Mouse (Mus musculus) urinary bladder, adult 18-20 months (tissue): ENCODE data around the gene Pnpo.

Experiments
- DNase-seq, 2 experiments: peaks; one replicate each; pipeline ENCODE4 v3.0.0; 2022; ENCODE audit warnings: low spot score in 2 of 2, mixed read lengths in 2 of 2

Pnpo gene

DNA sequence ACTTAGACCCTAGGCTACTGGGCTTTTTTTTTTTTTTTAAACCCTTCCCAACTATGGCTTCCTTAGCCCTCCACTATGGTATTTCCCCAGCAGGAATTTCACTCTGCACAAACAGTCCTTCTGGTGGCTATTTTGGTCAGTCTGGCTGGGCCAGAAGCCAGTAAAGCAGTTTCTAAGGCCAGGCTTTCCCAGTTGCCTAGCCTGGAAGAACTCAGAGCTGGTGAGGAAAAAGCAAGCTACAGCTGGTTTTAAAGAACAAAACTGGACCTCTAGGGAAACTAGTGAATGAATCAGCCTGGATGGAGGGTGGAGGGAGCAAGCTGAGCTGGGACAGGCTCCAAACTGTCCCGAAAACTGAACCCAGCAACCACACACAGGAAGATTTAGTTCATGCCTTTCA lies 26.0 kb upstream of the Pnpo start:
- DNase-seq: no peak

DNA sequence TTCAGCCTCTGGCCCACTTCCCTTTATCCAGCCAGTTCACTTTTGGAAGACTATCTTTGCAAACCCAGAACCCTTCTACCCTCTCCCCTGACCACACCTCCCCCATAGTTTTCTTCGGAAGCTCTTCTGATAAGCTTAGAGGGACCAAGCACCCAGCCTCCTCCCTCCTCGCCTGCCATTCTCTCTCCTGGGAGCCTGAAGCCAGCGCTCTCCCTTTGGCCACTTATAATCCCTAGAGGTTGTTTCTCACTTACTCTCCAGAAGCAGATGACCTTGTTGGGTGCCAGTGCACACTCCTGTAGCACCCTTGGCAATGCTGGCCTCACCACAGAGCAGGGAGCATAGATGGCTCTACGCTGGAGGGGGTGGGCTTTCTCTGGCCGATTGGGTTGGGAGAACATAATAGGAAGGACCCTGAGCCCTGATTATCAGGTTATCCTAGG lies 25.5 kb upstream of the Pnpo start:
- DNase-seq: no peak

DNA sequence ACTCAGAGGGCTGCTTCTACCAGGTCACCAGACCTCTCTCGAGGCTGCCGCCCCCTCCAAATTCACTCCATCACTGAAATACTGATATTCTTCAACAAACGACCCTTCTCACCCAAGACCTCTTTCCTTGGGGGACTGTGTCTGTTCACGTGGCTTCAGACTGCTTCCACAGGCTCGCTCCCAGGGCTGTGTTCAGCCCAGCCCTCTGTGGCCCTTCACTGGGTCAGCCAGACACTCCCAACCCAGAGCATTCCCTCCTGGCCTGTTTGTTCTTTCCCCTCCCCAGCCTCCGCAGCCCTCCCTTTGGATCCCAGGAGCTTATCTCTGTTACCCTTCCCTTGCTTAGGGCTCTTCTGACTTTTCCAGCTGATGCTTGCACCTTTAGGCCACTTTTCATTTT lies 24.7 kb upstream of the Pnpo start:
- DNase-seq: no peak

DNA sequence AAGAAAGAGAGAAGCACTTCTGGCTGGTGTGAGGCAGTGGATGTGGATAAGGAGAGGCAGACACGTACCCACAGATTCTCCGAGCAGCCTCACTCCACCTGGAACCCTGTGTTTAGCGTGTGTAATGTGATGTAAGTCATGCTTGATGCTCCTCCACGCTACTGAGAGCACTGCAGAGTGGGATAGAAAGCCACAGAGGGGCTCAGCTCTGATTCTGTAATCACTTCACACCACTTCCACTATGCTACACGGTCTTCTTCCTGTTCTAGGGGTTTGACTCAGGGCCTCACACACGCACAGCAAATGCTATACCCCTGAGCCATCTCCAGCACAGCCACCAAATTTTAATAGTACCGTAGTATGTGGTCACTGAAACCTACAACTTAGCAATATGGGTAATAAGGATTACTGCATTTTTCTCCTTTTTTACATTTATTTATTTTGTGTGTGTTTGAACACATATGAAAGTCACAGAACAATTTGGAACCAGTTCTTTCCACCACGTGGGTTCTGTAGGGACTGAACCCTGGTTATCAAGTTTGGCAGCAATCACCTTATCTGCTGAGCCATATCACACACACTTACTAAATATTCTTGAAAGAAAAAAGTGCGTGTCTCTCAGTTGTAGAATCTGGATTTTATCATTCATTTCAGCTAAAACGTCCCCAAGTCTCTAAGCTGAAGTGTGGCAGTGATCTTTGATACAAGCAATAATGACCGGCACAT lies 23.9 kb upstream of the Pnpo start:
- DNase-seq: no peak

DNA sequence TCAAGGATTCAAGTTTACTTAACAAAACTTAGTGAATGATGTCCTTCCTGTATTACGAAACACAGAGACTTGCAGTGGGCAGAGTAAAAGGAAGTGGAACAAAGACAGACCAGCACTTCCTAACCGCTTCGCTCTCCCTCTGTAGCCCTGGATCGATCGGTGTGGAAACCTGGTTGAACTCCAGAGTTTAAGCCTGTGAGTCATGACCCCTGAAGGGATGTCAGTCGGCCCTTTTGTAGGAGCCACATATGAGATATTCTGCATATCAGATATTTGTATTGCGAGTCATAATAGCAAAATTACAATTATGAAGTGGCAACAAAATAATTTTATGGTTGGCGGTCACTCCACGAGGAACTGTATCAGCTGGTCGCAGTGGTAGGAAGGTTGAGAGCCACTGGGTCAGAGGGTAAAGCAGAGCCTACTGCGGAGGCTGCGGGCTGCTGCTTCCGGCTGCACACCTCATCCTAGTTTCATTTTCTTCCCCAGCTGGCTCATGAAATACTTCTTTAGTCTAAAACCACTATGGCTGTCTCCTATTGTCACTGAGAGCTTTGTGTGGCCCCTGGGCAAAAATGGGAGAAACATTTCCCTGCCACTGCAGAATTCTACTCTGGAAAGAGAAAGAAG lies 23.2 kb upstream of the Pnpo start:
- peak in 1 of 2 experiments; percentile 37 for DNase-seq

DNA sequence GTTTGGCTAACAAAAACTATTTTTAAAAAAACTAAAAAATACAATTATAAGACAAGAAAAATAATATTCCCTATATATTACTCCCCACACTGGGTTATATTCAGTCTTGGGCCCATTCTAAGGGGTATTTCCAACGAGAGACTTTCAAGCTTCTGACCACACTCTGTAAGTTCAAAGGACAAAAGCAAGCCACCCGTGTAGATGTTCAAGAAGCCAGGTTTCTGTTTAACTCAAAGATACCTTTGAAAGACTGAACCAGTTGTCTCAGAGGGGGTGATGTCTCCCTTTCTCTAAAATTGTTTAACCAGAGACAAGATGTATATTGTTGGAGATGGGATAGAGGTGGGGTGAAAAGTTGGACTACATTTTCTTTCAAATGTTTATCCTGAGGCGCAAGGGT lies 22.4 kb upstream of the Pnpo start:
- no peak for DNase-seq

DNA sequence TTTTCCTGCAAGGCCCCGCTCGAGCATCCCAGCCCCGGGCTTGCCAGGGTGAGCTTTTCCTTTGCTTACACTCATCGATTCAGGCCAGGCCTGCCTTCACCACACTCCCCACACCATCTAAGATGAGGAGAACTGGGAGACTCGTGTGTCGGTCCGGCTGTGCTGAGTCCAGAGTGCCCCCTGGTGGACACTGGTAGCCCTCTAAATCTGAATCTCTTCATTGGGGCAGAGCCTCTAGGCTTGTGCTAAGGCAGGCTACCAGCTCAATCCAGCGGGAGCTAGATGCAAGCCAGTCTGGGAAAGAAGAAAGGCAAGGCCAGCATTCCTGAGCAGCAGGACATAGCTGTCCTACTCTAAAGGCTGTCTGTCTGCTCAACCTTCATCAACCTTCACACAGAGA lies 19.8 kb upstream of the Pnpo start:
- DNase-seq: peak; percentile 75 to 79

DNA sequence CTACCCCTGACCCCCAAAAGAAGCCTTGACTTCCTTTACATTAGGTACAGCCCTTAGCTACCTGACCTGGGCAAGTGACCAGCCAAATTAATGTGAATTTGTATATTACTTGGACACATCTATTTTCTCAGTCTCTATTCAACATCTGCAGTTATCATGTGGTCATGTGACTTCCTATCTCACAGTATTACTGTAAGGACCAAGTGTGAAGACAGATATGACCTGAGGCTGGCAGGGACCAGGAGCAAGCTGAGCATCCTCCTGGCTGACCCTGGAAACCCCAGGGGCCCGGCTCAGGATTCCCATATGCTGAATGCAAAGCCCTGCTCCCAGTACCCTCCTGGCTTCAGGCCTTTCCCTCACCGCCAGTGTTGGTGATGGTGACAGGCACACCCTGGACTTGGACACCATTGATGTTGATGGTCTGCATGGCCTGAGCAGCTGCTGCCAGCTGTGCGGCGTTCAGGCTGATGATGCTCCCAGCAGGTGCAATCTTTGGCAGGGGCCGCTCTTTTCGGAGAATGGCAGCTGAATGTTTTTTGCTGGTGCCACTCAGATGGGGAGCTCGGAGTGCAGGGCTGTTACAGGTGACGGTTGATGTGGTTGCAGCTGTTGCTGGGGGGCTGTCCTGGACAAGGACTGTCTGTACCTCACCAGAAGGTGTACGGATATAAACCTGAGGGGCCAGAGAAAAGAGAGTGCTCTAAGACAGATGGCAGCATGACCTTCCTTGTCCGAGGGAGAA lies 13.4 kb upstream of the Pnpo start:
- no peak for DNase-seq

DNA sequence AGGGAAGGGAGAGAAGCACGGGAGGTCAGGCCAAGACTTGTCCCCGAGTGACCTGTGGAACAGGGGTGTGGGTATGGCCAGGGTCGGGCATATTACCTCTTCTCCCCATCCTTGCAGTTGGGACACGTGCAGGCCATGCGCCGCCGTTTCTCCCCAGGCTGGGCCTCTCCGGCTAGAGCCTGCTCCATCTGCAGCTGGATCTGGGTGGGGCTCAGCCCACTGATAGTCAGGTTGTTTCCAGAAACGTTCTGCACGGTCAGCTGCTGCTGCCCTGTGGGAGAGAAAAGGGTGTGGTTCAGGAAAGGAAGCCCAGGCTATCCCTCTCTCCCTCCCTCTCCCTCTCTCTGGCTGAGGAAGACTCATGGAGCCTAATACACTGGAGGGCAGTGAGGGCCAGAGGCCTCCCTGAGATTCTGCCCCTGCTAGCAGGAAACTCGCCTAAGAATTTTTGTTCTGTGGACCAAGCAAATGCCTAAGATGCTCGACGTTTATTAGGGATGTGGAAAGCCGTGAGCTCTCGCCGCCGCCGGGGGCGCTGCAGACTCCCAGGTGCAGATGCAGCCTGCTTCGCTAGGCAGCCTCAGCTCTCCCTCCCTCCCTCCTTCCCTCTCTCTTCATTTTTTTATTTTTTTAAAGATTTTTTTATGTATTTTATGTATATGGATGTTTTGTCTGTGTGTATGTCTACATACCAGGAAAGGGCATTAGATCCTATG lies 12.4 kb upstream of the Pnpo start:
- DNase-seq: no peak

DNA sequence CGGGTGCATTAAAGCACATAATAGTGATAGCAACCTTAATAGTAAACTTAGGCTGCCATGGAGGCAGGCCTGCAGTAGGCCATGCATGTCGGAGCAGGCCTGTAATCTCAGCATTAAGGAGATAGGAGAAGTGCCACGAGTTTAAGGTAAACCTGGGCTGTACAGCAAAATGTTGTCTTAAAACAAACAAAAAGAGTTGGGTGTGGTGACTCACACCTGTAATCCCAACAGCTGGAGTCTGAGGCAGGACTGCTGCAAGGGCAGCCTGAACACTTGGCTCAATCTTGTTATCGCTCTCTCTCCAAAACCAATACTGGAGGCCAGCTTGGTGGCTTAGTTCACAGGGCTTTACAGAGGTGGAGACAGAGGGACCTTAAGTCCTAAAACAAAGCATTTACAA lies 11.3 kb upstream of the Pnpo start:
- DNase-seq: no peak

DNA sequence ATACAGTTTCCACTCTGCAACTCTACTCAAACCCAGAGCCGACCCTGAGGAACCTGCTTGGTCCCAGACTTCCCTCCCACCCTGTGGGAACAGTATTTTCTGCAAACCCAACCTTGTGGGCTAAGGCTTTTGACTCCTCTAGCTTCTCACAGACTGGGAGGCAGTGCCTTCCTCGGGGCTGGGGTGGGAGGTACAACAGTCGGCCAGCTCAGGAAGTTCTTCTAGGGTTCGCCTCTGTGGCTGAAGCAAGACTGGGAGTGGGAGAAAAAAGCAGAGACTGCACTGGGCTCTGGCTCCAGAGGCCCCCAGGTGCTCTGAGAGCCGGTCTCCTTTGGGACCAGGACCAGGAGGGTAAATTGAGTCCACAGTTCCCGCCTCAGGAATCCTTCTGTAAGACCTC lies 9.1 kb upstream of the Pnpo start:
- no peak for DNase-seq

DNA sequence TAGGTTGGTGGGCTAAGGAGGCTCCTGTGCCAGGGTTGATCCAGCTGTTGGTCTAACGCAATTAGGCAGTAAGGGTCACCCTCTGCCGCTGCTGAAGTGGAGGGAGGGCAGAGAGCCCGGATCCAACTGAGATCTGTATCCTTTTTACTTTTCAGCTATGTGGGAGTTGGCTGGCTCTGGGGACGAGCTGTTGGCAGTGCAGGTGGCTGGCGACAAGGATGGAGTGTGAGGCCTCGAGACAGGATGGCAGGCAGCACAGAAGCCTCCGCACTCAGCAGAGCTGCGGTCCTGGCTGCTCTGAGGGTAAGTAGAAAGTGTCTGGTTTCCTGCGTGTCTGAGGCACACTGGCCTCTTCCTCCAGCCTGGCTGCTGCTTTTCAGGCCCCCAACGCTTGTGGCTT lies 8.6 kb upstream of the Pnpo start:
- DNase-seq: no peak

DNA sequence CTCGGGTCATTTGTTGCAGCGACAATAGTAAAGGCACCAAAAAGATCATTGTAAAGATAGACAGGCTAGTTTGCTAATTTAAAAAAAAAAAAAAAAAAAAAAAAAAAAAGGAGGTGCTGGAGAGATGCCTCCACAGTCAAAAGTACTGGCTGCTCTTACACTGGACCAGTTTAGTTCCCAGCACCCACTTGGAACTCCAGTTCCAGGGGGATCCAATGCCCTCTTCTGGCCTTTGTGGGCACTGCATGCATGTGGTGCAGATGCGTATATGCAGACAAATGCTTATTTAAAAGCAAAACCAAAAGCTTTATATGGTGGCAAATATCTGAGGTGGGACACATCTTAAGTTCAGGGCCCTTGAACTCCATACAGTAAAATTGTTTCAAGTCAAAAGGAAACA lies 7.0 kb upstream of the Pnpo start:
- no peak for DNase-seq

DNA sequence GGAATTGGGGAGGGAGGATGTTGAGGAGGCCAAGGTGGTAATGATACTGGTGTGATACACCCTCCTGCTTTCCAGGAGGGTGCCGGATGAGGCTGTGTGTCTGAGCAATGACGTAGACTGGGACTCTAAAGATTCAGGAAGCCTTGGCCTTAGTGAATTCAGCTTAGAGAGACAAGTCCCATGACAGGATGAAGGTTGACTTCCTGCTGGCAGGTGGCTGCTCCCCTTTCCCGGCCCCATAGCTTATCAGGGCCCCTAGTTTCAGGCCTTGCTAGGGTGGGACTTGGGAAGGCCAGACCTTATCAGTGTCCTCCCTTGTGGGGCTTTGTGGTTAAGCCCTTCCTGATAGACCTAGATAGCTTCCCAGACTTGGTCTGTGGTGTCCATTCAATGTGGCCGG lies 4.1 kb upstream of the Pnpo start:
- no peak for DNase-seq

DNA sequence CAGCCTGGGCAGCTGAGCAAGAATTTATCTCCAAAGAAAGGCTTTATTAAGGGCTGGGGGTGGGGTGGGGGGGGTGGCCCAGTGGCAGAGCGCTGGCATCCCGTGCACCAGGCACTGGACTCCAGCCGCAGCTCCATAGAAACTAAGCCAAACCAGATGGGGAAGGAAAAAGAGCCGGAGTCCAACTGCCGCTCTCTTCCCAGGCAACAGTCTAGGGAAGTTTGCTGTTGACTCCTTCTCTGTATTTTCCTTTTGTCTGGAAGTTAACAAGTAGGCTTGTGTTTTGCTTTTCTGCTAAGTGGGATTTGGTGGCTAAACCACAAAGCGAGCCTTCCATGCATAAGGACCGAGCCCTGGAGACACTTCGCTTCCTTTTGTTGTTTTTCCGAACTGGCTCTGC lies 2.7 kb upstream of the Pnpo start:
- DNase-seq: no peak

DNA sequence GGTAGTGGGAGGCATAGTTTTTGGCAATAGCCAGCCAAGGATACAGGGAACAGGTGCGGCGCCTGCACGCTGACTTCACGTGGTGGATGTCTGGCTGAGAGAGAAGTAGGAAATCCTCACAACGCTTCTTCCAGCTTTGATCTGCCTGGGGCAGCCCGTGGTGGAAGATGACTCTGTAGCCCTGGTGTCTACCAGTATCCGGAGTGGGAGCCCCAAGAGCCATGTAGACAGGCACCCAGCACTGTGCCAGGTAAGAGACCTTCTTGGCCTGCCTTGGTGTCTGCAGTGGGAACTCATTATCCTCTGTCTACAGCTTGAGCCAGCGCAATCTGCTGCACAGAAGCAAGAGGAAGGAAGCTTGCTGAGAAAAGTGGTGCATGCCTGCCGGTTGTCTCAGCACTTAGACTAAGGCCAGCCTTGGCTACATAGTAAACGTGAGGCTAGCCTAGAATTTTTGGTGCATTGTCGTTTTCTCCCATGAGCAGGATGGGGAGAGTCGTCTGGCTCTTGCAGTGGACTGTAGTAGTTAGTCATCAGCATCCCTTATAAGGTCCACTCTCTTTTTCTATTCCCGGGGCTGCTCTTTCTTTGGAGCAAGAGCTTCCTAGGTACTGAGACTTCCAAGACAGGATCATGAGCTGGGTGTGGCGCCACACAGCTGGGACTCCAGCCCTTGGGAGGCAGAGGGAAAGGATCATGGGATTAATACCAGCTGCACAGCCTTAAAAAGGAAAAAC lies 1.2 kb upstream of the Pnpo start:
- no peak for DNase-seq

DNA sequence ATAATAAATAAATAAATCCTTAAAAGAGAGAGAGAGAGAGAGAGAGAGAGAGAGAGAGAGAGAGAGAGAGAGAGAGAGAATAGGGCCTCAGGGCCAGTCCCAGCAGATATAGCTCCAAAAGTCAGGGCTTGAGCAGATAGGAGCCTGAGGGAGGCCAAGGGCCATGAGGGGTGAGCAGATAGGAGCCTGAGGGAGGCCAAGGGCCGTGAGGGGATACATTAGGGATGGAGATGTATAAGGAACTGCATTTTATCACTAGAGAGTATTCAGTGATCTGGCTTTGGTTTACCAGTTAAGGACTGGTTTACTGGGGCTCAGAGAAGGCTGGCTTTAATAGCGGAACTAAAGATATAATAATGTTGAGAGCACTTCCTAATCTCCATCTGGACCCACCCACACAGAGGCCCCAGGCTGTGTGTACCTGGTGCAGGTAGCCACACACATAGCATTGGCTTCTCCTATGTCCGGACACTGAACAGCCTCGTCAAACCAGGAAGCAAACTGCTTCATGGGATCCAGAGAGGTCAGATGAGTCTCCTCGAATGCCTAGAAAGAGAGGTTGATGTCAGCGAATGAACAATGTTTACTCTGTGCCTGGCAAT lies 1.7 kb downstream of the Pnpo start:
- no peak for DNase-seq

DNA sequence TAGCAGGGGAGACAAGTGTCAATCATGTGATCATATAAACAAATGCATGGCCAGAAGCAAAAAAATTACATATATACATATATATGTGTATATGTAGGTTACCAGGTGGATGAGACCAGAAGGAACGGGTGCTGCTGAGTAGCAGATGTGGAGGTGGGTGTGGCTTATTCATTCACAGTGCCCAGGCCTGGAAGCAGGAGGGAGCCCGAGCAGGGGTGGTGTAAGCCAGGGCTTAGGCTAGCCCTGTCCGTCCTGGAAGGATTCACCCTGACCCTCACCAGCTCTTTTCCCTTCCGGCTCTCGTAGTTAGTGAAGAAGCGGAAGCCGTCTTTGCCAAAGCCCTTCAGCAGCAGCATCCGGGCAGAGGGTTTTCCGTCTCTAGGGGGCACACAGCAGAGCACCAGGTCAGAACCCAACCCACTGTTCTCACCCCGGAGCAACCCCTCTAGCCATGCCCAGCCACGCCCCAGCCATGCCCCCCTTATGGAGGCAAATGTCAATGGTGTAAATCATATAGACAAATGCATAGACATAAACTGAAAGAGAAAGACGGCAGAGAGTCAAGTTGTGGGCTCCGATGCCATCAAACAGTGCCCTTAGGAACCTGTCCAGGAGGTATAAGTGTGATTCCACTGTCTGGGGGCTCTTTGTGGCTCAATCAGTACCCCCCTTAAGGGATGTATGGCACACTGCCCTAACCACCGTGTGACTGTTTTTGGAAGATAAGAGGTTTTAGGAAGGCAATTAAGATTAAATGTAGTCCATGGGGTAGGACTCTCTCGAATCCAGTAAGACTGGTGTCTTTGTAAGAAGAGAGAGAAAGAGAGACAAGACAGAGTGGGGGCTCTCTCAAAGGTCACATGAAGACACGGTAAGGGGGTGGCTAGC lies 3.0 kb downstream of the Pnpo start:
- DNase-seq: no peak

DNA sequence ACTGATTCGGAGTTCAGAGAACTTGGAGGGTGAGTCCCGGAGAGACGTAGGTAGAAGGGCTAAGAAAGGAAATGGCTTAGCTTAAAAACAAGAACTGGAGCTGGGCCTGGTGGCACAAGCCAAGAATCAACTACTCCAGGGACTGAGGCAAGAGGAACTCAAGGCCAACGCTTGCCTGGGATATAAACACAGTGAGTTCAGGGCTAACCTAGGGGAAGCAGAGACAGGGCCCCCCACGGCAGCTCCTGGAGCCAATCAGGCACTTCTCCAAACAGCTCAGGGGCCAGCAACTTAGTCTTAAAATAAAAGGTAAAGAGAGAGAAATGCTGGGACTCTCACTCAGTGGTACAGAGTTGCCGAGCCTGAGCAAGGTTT lies 5.4 kb downstream of the Pnpo start:
- no peak for DNase-seq
